Mouse (Mus musculus): ENCODE measurements at regions not wholly inside any gene's neighbourhood (a gene's known extent, or its start where the extent isn't known, plus 50 kb on each side); places are given as distances from the start of the nearest gene placed in this dataset.

- DNase-seq: no peak
Measured at GRCm38 (mm10) chrX:12373670-12374069, 213.5 kb upstream of the Bcor start.

GRCm38 (mm10) chrX:12375796-12376195 is 211.8 kb upstream of the Atp6ap2 start:
- peak in 1 of 2 experiments; percentile 30 for DNase-seq

- no peak for DNase-seq
Measured at GRCm38 (mm10) chrX:12376238-12376980, 211.2 kb upstream of the Atp6ap2 start.

DNA sequence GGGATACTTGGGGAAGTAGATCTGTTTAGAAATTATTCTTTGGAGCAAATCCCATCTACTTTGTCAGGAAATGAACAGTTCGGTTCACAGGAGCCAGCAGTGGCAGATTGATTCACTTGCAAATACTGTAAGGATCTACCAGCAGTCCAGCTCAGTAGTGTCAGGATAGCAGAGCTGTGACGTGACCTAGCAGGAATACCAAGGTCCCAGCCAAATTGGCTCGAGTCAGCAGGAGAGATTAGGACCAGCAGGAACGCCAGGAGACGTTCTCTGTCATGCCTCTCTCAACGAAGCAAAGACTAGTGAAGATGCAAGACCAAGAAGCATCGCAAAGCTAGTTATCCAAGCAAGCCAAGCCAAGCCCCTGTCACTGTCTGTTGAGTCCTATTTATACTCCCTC is 210.2 kb upstream of the Atp6ap2 start:
- DNase-seq: no peak

DNA sequence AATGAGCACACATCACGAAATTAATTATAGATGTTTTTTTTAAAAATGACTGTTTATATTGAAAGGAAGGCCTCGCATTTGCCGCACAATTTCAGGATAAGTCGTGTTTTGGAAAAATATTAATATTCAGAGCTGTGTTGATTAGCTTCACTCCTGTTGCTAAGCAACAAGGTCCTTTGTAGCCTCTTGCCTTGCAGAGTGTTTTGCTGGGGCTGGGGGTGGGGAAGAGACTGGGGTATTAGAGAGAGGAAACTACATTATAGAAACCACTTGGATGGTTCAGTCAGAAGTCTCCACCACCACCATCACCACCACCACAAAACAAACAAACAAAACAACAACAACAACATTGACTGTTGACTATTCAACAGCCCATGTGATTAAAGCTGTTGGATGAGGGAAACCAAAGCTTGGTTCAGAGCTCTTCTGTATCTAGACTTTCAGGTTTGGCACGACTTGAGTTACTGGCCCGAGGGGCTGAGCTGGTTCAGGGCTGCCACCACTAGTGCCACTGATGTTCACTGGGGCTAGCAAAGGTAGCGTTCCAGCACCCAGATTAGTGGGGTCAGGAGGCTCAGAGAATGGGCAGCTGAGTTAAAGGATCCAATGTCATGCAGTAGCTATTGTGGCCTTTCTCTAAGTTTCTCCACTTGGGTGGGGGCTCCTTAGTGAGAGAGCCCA is 195.3 kb upstream of the Atp6ap2 start:
- DNase-seq: no peak

GRCm38 (mm10) chrX:12409319-12409718 is 178.3 kb upstream of the Atp6ap2 start:
- DNase-seq: no peak

GRCm38 (mm10) chrX:12425566-12425965 is 162.0 kb upstream of the Atp6ap2 start:
- DNase-seq: peak in 1 of 2 experiments; percentile 1

DNA sequence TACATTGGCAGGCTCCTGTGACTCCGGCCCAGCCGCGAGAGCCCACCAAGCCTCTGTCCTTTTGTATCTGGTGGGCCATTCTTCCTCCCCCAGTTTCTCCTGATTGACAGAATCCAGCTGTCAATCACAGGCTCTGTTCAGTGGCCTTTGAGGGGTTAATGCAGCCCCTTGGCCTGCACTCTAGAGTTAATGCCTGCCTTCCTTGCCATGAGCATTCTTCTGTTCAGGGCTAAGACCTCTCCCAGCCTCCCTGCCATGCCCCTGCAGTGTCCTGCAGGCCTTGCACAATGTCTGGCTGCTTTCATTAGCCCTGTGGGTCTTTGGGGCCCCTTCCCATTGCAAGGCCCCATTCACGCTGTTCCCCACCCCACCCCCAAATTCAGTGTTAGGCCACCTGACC is 160.9 kb upstream of the Atp6ap2 start:
- DNase-seq: no peak

DNA sequence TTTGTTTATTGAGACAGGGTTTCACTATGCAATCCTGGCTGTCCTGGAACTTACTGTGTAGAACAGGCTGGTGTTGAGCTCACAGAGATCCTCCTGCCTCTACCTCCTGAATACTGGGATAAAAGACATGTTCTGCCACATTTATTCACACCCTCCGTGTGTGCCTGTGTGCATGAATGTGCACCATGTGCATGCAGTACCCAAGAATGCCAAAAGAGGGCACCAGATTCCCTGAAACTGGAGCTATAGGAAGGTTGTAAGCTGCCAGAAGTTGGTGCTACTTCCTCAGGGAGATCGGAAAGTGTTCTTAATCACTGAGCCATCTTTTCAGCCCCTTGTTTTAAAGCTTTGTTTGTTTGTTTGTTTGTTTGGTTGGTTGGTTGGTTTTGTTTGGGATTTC is 155.3 kb upstream of the Atp6ap2 start:
- no peak for DNase-seq

- no peak for DNase-seq
Measured at GRCm38 (mm10) chrX:12435656-12436055, 151.9 kb upstream of the Atp6ap2 start.

GRCm38 (mm10) chrX:12436106-12436505 is 151.5 kb upstream of the Atp6ap2 start:
- no peak for DNase-seq

- no peak for DNase-seq
Measured at GRCm38 (mm10) chrX:12439447-12439846, 148.2 kb upstream of the Atp6ap2 start.

- no peak for DNase-seq
Measured at GRCm38 (mm10) chrX:12443794-12444193, 143.8 kb upstream of the Atp6ap2 start.

- DNase-seq: no peak
Measured at GRCm38 (mm10) chrX:12445093-12445492, 142.5 kb upstream of the Atp6ap2 start.

GRCm38 (mm10) chrX:12447962-12448361 is 139.6 kb upstream of the Atp6ap2 start:
- no peak for DNase-seq

DNA sequence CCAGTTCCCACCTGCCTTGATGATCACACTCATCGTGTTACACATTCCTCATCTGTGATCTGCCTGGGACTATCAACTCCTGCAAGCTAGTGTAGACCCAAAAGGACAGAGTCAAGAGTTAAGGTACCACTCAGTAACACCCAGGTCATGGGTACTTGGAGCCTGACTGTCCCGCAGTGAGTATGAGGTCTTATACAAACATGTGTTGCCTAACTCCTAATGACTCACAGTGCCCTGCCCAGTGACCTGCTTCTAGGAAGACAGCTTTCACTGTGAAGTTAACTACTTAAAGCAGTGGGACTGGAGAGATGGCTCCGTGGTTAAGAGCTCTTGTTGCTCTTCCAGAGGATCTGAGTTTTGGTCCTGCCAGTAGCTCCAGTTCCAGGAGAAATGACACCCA is 137.9 kb upstream of the Atp6ap2 start:
- DNase-seq: no peak

- DNase-seq: no peak
Measured at GRCm38 (mm10) chrX:12452979-12453769, 134.4 kb upstream of the Atp6ap2 start.

GRCm38 (mm10) chrX:12461657-12462056 is 125.9 kb upstream of the Atp6ap2 start:
- DNase-seq: no peak

- DNase-seq: no peak
Measured at GRCm38 (mm10) chrX:12462936-12463647, 124.5 kb upstream of the Atp6ap2 start.

DNA sequence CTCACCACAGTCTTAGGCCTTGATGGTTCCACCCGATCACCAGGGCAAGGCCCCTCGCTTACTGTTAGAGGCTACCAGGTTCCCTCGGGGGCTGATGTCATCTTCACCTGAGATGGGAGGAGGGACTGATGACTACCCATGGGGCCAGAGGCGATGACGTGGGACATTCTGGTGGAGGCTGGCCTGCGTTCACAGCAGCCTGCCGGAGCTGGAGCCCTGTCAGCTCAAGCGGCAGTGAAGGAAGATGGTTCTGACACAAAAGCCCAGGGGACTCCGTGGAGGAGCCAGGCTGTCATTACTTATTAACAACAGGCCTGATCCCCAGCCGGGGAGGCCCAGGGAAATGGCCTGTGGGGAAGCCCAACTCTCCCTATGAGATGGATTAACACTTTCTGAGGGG is 121.3 kb upstream of the Atp6ap2 start:
- peak in 1 of 2 experiments; percentile 32 for DNase-seq

GRCm38 (mm10) chrX:12466897-12467296 is 120.7 kb upstream of the Atp6ap2 start:
- peak; percentile 14 to 21 for DNase-seq

- DNase-seq: peak; percentile 26 to 45
Measured at GRCm38 (mm10) chrX:12467528-12468179, 119.9 kb upstream of the Atp6ap2 start.

Data from kidney, postnatal 36 days (tissue).